Mouse (Mus musculus) large intestine, adult 2 months (tissue): ENCODE results near the gene Bbs9. TPM values are rescaled to one million over a fixed set of nuclear protein-coding genes. Genes with fewer than 3 reads are reported as not detected.
A peak's percentile ranks its signal among the peaks of the same experiment; 100 is the strongest.
"Not testable (repeated sequence)": the region's sequence is repeated elsewhere in the genome, so short reads cannot be mapped to it uniquely, and the experiment has no call there.

Experiments
- DNase-seq: peaks from one replicate; pipeline ENCODE4 v3.0.0-alpha.2; 2012; ENCODE audit warnings: low read depth, low spot score
- WGBS: fragments of 180-500 bp; shearing (Covaris S2); methylation state at CpG from one replicate; pipeline ENCODE4 v1.1.7; 2018; 5-methylcytosine and 5-hydroxymethylcytosine counted together
- polyA plus RNA-seq: library from polyadenylated mRNA; depleted of rRNA; stranded (reverse); fragments of >200 nt; gene quantifications from 2 replicates; pipeline ENCODE4 v1.2.3, GENCODE M21; 2012; rRNA removed

Bbs9 gene
- polyA plus RNA-seq, result 4.2 and 4.8 TPM in 2 replicates

GRCm38 (mm10) chr9:22475424-22475868, at the start of gene Bbs9:
TSS of gene Bbs9 (plus strand) at chr9:22475715.
- under 1% methylated on average over 25 of the region's 25 CpGs for WGBS
- DNase-seq, result peak; percentile 72

DNA sequence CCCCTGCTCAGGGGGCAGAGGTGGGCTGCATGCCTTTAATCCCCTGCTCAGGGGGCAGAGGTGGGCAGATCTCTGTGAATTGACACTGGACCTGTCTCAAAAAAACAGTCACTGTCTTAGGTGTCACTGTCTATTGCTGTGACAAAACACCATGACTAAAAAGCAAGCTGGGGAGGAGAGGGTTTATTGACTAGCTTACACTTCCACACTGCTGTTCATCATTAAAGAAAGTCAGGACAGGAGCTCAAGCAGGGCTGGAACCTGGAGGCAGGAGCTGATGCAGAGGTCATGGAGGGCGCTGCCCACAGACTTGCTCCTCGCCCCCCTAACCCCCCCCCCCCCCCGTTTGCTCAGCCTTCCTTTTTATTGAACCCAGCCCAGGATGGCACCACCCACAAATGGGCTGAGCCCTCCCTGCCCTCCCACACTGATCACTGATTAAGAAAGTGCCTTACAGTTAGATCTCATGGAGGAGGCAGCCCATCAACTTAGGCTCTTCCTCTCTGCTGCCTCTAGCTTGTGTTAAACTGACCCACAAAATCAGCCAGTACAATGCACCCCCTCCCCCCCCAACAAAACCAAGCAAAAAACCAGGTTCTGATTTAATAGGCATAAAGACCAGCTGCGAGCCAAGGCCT, 47.4 kb upstream of the Bbs9 start:
- no peak for DNase-seq
- WGBS, result 55% methylated on average over 4 of the region's 4 CpGs

DNA sequence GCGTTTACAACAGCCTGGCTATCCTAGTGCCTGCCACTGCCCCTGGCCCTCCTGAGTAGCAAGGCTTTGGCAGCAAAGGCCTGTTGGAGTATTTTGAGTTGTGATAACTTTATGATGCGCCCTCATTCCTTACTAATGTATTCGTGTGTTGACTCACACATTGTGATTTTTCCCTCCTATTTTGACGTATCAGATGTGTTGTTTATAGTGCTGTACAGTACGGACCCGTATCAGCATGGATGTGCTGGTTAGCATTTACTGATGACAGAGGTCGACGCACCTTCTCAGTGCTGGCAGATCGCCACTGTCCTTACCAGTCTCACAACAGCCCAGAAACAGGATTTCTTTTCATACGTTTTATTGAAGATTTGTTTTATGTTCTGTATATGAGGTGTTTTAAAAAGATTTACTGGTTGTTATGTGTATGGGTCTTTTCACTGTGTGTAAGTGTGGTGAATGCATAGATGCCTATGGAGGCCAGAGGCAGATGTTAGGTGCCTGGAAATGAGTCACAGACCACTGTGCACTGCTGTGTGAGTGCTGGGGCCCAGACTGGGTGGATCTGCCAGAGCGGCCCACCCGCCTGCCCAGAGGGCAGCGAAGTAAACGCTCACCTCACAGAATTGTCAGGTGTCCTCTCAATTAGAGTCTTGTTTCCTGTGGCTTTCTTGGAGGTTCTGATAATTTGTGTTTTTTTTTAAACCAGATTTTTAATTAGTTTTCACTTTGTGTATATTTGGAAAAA, 46.7 kb upstream of the Bbs9 start:
- WGBS, result 76% methylated on average over 14 of the region's 14 CpGs

GRCm38 (mm10) chr9:22429533-22430241, 45.8 kb upstream of the Bbs9 start:
- 16% methylated on average over 15 of the region's 15 CpGs for WGBS
- peak; percentile 37 for DNase-seq

More for the DNA sequence above, 46.7 kb upstream of the Bbs9 start:
- DNase-seq, result no peak

DNA sequence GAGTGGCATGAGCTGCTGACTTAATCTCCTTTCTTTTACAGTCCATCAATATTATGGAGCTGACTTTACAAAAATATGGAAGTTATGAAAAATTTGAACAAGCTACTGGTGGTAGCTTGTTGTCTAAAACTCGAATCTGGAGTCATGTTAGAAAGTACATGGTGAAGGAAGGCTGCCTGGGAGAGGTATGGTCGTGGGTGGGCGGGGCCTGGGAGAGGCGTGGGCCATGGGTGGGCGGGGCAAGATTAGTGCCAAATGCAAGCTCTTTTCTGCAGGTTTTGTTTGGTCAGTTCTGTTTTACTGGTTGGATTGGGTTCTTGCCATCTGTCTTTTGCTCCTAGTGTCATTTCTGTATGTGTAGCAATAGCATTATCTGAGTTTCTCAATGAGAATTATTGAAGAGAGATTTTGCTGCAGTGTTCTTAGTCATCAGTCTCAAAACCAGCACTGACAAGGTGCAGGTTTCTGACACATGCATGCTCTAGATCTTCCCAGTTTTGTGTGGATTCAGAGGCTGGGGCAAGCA, 45.1 kb upstream of the Bbs9 start:
- WGBS, result 18% methylated on average over 5 of the region's 5 CpGs
- no peak for DNase-seq

DNA sequence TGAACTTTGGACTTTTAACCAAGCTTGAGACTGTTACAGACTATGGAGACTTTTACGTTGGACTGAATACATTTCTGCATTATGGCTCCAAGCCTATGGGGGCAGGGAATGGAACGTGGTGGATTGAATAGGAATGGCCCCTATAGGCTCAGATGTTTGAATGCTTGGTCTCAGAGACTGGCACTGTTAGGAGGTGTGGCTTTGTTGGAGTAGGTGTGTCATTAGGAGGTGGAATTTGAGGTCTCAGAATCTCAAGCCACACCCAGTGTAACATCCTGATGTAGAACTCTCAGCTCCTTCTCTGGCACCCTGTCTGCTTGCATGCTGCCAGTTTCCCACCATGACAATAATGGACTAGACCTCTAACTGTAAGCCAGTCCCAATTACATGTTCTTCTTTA, 42.3 kb upstream of the Bbs9 start:
- 63% methylated on average over 2 of the region's 2 CpGs for WGBS
- DNase-seq, result no peak

GRCm38 (mm10) chr9:22434101-22434500, 41.4 kb upstream of the Bbs9 start:
- no peak for DNase-seq
- 95% methylated on average over 2 of the region's 2 CpGs for WGBS

- DNase-seq, result no peak
- WGBS, result 69% methylated on average over 1 of the region's 1 CpGs
Observed at GRCm38 (mm10) chr9:22438826-22439225, 36.7 kb upstream of the Bbs9 start.

DNA sequence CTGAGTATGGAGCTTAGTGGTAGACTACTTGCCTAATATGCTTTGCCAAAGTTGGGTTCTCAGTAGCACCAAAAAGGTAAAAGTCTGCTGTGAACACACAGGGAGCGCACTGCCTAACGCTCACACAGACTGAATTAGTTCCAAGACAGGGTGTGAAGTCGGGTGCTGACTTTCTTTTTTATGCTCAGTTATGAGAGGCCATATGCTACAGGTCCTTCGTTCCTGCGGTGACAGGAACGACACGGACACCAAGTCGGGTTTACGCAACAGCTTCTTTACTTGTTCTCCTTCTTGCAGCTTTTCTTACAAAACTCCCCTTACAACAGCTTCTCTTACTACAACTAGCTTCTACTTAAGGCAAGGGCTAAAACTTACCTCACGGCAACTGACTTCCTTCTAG, 32.4 kb upstream of the Bbs9 start:
- DNase-seq, result no peak
- WGBS, result 87% methylated on average over 10 of the region's 10 CpGs

DNA sequence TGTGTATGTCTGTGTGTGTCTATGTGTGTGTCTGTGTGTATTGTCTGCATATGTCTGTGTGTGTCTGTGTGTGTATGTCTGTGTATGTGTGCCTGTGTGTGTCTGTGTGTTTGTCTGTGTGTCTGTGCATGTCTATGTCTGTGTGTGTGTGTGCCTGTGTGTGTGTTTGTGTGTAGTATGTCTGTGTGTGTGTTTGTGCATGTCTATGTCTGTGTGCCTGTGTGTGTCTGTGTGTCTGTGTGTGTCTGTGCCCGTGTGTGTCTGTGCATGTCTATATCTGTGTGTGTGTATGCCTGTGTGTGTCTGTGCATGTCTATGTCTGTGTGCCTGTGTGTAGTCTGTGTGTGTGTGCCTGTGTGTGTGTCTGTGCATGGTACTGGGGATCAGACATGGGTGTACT, 30.4 kb upstream of the Bbs9 start:
- 90% methylated on average over 1 of the region's 1 CpGs for WGBS
- no peak for DNase-seq

- 56% methylated on average over 5 of the region's 5 CpGs for WGBS
- DNase-seq, result no peak
Observed at GRCm38 (mm10) chr9:22447213-22447612, 28.3 kb upstream of the Bbs9 start.

DNA sequence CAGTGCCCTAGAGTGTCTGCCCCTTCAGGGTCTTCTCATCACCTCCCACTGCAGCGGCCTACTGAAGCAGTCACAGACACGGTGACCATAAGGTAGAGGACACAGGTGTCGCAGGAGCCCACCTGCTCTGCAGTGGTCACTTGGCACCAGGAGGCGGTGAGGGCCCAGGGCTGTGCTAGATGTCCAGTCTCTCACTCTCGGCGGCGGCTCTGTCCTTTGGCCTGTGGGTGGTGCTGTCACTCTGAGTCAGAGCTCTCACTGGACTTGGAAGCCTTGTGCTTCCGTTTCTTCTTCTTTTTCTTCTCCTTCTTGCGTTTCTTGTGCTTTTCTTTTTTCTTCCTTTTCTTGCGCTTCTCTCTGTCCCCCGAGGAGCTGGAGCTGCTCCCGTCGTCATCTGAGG, 27.1 kb upstream of the Bbs9 start:
- WGBS, result 89% methylated on average over 13 of the region's 13 CpGs
- no peak for DNase-seq

DNA sequence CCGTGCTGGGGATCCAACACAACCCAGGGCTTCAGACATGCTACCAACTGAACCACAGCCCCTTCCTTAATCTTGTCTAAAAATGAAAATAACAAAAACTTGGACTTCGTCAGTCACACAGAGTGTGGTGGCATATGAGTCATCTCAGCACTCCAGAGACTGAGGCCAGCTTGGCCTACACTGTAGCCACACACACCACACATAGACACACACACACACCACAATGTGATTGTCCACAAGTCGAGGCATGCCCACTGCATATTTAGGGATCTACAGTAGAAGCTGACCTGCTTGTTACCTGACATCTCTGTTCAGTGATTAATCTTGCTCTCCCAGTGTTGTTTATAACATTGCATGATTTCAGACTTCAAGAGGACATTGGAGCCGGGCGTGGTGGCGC, 26.3 kb upstream of the Bbs9 start:
- no peak for DNase-seq
- 88% methylated on average over 6 of the region's 6 CpGs for WGBS

- DNase-seq, result no peak
- 93% methylated on average over 10 of the region's 10 CpGs for WGBS
Observed at GRCm38 (mm10) chr9:22452697-22453096, 22.8 kb upstream of the Bbs9 start.

GRCm38 (mm10) chr9:22453501-22453924, 22.0 kb upstream of the Bbs9 start:
- WGBS, result 91% methylated on average over 10 of the region's 10 CpGs
- DNase-seq, result no peak

- 83% methylated on average over 8 of the region's 8 CpGs for WGBS
- not testable (repeated sequence) for DNase-seq
Observed at GRCm38 (mm10) chr9:22453990-22454389, 21.5 kb upstream of the Bbs9 start, which contains the start of gene Gm17545. TSS of gene Gm17545 (plus strand) at chr9:22454290.

DNA sequence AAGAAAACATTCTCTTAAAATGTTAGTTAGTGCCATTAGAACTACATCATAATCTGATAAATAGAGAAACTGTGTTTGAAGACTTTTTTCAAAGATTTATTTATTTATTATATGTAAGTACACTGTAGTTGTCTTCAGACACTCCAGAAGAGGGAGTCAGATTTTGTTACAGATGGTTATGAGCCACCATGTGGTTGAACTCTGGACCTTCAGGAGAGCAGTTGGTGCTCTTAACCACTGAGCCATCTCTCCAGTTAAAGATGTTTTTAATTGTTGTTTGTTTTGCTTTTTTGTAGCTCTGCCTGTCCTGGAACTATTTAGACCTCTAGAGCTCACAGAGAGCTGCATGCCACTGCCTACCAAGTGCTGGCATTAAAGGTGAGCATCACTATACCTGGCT, 20.5 kb upstream of the Bbs9 start:
- no peak for DNase-seq

- 82% methylated on average over 11 of the region's 11 CpGs for WGBS
- no peak for DNase-seq
Observed at GRCm38 (mm10) chr9:22457142-22457835, 18.2 kb upstream of the Bbs9 start.

GRCm38 (mm10) chr9:22461946-22462345, 13.6 kb upstream of the Bbs9 start:
- 80% methylated on average over 3 of the region's 3 CpGs for WGBS
- no peak for DNase-seq

DNA sequence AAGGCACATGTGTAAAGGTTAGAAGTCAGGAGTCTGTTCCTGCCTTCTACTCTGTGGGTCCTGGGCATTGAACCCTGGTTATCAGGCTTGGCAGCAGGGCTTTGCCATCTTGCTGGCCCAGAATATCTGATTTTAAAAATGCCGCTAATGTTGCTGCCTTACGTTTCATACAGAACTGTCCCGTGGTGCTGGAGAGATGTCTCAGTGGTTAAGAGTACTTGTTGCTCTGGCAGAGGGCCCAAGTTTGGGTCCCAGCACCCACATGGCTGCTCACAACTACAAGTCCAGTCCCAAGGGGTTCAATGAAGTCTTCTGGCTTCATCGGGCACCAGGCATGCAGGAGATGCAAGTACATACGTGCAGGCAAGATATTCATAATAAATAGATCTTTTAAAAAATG, 9.3 kb upstream of the Bbs9 start:
- no peak for DNase-seq
- WGBS, result 97% methylated on average over 5 of the region's 5 CpGs
